Mouse (Mus musculus) embryo, embryonic 11.5 days (tissue): ENCODE measurements around the gene Adra1b.

Source experiments
- DNase-seq: peaks from one replicate; pipeline ENCODE4 v3.0.0-alpha.2; 2012; ENCODE audit warnings: low read depth, low spot score

Adra1b gene

DNA sequence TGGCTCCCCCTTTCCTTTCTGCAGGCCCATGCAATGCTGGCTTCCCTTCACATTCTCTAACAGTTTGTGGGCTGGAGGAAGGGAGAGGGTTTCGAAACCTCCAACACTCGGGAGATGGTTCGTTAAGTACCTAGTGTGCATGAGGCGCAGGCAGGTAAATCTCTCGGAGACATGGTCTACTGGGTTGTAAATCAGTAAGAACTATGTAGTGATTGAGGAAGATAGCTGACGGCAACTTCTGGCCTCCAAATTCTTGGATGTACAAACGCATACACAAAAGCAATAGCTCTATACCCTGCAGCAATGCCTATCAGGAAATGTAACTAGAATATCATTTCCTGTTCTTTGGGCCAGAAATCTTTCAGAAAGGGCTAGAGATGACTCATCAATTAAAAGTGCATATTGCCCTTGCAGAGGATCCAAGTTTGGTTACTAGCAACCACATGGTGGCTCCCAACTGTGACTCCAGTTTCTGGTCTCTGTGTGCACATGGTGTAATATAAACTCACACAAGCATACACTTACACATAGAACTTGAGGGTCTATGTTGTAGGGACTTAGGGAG is 172.2 kb downstream of the Adra1b start:
- DNase-seq, result no peak

DNA sequence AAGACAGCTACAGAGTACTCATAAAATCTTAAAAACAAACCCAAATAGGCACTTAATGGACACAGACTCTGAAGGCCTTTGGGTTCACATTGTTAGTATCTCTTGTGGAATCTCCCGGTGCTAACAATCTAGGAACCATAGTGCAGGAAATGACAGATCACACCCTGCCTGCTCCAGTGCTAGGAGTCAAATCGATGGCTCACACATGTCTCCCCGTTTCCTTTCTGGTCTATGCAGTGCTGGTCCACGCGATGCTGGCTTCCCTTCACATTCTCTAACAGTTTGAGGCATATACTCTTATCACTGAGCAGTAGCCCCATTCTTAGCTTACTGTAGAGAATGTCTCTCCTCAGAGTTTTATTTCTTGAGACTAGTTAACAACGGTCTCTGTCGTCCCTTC is 173.2 kb downstream of the Adra1b start:
- no peak for DNase-seq
